Mouse (Mus musculus): ENCODE measurements around the gene Agpat2. TPM values are rescaled to one million over a fixed set of nuclear protein-coding genes. Genes with fewer than 3 reads are reported as not detected.

Agpat2 gene
- polyA plus RNA-seq, 1 experiment: 6.1 TPM

DNA sequence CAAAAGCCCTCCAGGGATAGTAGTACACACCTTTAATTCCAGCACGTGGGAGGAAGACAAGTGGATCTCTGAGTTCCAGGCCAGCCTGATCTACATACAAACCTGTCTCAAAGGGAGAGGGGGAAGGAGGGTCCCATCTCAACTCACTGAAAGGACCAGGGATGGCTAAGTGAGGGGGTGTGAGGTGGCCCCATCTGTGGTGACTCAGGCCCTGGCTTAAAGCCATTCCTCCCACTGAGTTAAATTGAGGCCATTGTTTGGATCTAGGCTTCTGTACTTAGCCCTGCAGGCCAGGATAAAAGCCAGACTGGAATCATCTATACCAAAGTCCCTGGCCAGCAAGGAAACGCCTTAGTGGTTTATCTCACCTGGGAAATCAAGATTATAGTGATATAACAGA, 17.0 kb upstream of the Agpat2 start:
- TF ChIP-seq CTCF (IDR thresholded peaks at IDR 0.05; ENCODE audit: borderline replicate concordance, extremely low read depth, insufficient read depth, insufficient read length) (no peak), POLR2A (IDR thresholded peaks at IDR 0.05; ENCODE audit: borderline replicate concordance, extremely low read depth, insufficient read depth, insufficient read length, poor library complexity, severe bottlenecking) (no peak)
- DNase-seq (ENCODE audit: low read depth): no peak

DNA sequence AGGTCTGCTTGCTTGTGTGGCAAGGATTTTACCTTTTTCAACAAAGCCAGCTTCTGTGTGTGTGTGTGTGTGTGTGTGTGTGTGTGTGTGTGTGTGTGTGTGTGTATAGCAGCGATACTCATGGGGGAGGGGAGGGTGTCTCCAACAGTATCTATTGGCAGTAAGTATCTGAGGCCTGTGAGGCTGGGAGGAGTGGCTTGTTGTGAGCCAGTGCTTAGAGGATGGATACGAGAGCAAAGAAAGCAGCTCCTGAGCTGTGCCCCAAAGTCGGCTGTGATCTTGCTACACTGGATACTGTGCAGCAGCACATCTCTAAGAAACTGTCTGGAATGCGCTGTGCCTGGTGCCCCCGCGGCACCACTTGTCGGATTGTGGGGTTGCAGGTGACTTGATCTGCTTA, 13.7 kb upstream of the Agpat2 start:
- DNase-seq (ENCODE audit: low read depth): no peak
- TF ChIP-seq CTCF (IDR thresholded peaks at IDR 0.05; ENCODE audit: borderline replicate concordance, extremely low read depth, insufficient read depth, insufficient read length) (no peak), POLR2A (IDR thresholded peaks at IDR 0.05; ENCODE audit: borderline replicate concordance, extremely low read depth, insufficient read depth, insufficient read length, poor library complexity, severe bottlenecking) (no peak)

DNA sequence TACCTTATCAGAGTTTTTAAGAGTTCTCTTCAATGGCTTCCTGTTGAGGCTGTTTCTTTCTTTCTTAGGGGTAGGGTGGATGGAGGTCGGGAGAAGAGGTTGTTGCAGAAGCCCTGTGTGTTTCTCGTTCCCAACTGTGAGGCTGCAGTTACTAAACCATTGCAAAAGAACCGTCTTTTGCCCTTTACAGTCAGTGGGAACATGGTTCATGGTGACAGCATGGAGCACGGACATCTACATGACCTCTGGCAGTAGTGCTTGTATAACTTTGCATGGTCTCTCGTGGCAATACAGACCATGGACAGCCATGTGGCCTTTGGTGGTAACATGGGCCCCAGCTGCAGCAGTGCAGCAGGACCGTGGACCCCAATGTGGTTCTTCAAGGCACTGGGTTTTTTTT, 13.1 kb upstream of the Agpat2 start:
- DNase-seq (ENCODE audit: low read depth): no peak
- TF ChIP-seq POLR2A (IDR thresholded peaks at IDR 0.05; ENCODE audit: borderline replicate concordance, extremely low read depth, insufficient read depth, insufficient read length, poor library complexity, severe bottlenecking): no peak
- TF ChIP-seq CTCF (IDR thresholded peaks at IDR 0.05; ENCODE audit: borderline replicate concordance, extremely low read depth, insufficient read depth, insufficient read length): no peak

DNA sequence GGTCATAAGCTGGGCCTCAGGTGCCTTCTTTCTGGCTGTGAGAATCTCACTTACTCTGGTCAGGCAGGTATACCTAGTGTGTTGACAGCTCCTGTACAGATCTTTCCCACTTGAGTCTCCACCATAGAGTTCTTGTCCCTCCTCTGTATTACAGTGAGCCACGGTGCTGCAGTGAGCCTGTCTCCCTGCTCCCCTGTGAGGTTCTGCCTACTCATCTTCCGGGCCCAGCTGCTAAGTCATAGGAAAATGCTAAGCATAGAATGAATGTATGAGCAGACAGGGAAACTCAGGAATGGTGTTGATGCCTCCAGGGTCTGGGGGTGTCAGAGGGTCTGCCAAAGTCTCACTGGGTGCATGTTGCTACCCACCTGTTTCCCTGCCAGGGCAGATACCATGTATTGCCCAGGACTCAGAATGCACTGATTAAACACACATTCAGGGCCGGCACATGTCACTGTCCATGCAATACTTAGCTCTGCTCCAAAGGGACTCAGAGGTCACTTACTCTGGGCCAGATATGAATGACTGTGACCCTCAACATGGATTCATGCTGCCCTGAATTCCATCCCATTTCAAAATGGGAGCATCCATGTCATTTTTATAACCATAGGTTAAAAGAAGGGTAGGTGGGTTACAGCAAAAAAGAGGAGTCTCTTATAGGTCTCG, 11.4 kb upstream of the Agpat2 start:
- TF ChIP-seq POLR2A (IDR thresholded peaks at IDR 0.05; ENCODE audit: borderline replicate concordance, extremely low read depth, insufficient read depth, insufficient read length, poor library complexity, severe bottlenecking) (no peak), CTCF (IDR thresholded peaks at IDR 0.05; ENCODE audit: borderline replicate concordance, extremely low read depth, insufficient read depth, insufficient read length) (no peak)
- DNase-seq (ENCODE audit: low read depth): no peak

DNA sequence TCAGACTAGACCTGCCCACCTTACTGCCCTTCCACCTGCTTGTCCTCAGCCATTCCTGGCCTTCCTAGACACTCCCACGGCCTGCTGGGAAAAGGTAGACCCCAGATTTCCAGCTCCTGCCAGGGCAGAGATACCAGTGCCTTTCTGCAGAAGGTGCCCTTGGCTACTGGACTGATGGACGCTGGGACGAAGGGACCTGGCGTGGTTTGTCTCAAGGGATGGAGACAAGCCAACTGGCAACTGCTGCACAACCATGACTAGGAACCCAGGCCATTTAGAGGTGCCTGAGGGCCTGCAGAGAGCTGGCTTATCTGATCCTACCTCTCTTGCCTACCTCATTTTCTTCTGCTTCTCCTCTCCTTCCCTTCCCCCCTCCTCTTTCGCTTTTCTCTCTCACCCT, 10.7 kb upstream of the Agpat2 start:
- TF ChIP-seq CTCF (IDR thresholded peaks at IDR 0.05; ENCODE audit: borderline replicate concordance, extremely low read depth, insufficient read depth, insufficient read length): no peak
- TF ChIP-seq POLR2A (IDR thresholded peaks at IDR 0.05; ENCODE audit: borderline replicate concordance, extremely low read depth, insufficient read depth, insufficient read length, poor library complexity, severe bottlenecking): no peak
- DNase-seq (ENCODE audit: low read depth): no peak

DNA sequence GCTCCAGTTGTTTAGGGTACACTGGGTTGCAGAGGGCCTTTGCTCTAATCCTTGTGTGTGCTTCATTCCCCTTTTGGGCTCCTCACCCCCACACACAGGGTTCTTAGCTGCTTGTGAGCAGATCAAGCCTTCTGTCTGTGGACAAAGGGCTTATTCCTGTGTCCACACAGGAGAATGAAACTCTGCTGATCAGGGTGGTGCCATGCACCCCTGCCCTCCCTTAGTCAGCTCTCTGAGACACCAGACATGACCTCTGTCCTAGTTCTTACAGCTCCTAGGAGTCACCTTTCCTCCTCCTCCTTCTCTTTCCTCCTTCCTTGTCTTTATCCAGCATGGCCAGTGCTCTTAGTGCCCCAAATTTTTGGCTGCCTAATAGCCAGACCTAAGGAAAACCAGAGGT, 7.7 kb upstream of the Agpat2 start:
- no peak for DNase-seq (ENCODE audit: low read depth)
- no peak for TF ChIP-seq CTCF (IDR thresholded peaks at IDR 0.05; ENCODE audit: borderline replicate concordance, extremely low read depth, insufficient read depth, insufficient read length)
- TF ChIP-seq POLR2A (IDR thresholded peaks at IDR 0.05; ENCODE audit: borderline replicate concordance, extremely low read depth, insufficient read depth, insufficient read length, poor library complexity, severe bottlenecking): no peak

DNA sequence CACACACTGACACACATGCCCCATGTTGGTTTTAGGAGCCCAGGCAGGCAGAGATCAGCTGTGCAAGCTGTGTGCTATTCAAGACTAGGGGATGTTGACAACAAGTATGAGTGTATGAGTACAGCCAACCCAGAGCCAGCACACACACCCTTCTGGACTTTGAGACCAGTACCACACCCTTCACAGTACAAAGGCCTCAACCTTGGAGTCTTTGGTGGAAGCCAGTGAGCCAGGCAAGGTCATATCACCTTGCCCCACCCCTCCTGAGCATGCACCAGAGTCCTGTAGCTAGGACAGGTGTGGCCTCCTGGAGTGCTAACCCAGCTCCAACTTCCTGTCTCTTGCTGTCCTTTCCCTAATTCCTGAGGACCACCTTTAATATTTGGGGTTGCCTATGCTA, 6.8 kb upstream of the Agpat2 start:
- DNase-seq (ENCODE audit: low read depth): no peak
- TF ChIP-seq CTCF (IDR thresholded peaks at IDR 0.05; ENCODE audit: borderline replicate concordance, extremely low read depth, insufficient read depth, insufficient read length) (no peak), POLR2A (IDR thresholded peaks at IDR 0.05; ENCODE audit: borderline replicate concordance, extremely low read depth, insufficient read depth, insufficient read length, poor library complexity, severe bottlenecking) (no peak)

DNA sequence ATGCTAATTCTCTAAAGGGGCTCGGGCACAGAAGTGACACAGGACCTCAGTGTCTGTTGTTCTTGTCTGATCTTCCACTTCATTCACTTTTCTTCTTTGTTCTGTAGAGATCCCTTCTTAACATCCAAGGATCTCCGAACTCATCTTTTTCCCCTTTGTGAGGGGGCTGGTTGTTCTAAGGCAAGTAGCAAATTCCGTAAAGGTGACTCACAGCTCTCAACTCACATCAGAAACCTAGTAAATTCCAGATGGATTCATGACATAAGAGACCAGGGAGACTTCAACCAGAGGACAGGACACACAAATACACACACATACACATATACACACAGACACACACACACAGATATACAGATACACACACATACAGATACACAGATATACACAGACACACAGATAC, 6.3 kb upstream of the Agpat2 start:
- DNase-seq (ENCODE audit: low read depth): no peak
- TF ChIP-seq CTCF (IDR thresholded peaks at IDR 0.05; ENCODE audit: borderline replicate concordance, extremely low read depth, insufficient read depth, insufficient read length) (no peak), POLR2A (IDR thresholded peaks at IDR 0.05; ENCODE audit: borderline replicate concordance, extremely low read depth, insufficient read depth, insufficient read length, poor library complexity, severe bottlenecking) (no peak)

DNA sequence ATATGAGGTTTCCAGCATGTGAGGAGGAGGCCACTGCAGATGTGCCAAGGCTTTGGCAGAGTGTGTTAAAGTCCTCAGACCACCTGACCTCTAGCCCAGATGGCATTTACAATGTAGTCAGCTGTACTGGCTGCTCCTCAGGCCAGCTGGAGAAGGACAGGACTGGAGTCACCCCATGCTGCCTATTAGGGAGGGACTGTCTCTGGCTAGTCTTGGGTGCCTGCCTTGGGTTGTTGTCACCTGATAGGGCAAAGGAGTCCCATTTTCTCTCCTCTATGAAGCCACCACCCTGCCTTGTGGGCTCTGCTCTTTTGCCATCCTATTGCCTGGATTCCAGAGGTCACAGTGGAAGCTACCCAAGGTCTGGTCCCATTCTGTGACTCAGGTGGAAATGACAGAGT, 5.0 kb upstream of the Agpat2 start:
- TF ChIP-seq CTCF (IDR thresholded peaks at IDR 0.05; ENCODE audit: borderline replicate concordance, extremely low read depth, insufficient read depth, insufficient read length) (no peak), POLR2A (IDR thresholded peaks at IDR 0.05; ENCODE audit: borderline replicate concordance, extremely low read depth, insufficient read depth, insufficient read length, poor library complexity, severe bottlenecking) (no peak)
- DNase-seq (ENCODE audit: low read depth): no peak

DNA sequence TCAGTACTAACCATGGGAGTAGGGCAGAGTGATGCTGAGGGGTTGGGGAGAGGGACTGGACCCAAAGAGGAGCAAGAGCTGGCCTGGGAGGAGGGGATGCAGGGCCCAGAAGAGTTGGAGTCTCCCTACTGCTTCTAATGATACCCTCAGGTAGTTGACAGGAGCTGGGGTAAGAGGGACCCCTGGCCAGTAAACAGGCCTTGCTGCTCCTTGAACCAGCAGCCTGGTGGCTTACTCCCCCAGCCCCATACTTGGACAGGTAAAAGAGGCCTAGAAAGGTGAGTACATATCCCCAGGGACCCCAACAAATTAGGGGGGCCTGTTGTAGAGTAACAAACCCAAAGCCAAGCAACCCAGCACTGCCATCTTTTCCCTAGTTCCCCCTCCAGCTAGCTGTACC, 4.6 kb upstream of the Agpat2 start:
- TF ChIP-seq POLR2A (IDR thresholded peaks at IDR 0.05; ENCODE audit: borderline replicate concordance, extremely low read depth, insufficient read depth, insufficient read length, poor library complexity, severe bottlenecking): no peak
- TF ChIP-seq CTCF (IDR thresholded peaks at IDR 0.05; ENCODE audit: borderline replicate concordance, extremely low read depth, insufficient read depth, insufficient read length): no peak
- DNase-seq (ENCODE audit: low read depth): no peak

DNA sequence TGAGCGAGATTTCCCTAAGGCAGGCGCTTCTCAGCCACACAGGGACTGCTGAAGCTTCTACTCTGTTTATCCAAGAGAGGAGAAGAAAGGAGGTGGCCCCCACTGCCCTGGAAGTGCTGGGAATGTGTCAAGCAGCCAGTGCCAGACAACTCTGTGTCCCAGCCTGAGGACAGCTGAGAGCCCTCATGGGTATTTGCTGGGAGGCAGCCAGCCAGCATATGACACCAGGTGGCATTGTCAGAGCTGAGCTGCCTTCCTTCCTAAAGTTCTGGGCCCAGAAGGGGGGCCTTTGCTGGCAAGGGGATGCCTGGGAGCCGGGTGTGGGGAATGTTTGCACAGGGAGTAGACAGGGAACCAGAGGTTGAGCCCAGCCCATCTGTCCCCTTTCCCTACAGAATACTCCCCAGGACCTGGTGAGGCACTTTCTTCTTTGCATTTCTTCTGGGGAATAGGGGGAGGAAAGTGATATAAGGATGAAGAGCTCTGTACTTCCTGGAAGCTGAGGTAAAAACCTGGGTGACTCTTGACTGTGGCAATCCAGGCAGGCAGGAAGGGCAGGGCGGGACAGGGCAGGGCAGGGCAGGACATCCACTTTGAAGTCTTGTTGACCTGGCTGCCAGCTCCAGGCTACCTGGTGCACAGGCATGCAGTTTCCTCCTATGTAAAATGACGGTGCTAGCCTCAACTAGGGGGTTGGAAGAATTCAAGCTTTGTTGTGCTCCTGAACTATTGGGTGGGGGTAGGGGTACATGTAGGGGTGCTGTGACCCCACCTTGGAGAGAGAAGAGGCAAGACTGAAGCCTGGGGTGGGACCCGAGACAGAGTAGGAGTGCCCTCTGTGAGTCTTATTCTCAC, 3.1 kb upstream of the Agpat2 start:
- peak; percentile 62 for DNase-seq (ENCODE audit: low read depth)
- no peak for TF ChIP-seq POLR2A (IDR thresholded peaks at IDR 0.05; ENCODE audit: borderline replicate concordance, extremely low read depth, insufficient read depth, insufficient read length, poor library complexity, severe bottlenecking)
- no peak for TF ChIP-seq CTCF (IDR thresholded peaks at IDR 0.05; ENCODE audit: borderline replicate concordance, extremely low read depth, insufficient read depth, insufficient read length)

DNA sequence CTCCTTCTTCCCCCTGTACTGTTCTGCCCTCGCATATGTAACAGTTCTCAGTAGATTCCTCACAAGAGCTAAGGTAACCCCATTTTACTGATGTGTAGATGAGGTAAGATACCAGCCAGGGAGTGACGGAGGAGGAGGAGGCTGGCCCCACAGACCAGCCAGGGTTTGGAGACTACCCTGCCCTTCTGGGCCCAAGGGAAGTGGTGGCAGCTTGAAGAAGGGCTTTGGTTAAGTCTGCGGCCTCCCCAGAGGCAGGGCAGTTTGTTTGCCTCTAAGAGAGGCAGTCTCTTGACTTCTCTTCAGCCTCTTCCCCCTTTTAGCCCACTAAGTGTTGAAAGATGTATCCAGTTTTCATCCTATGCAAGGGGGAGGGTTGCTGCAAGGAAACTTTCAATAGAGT, 2.4 kb upstream of the Agpat2 start:
- no peak for DNase-seq (ENCODE audit: low read depth)
- TF ChIP-seq CTCF (IDR thresholded peaks at IDR 0.05; ENCODE audit: borderline replicate concordance, extremely low read depth, insufficient read depth, insufficient read length): no peak
- no peak for TF ChIP-seq POLR2A (IDR thresholded peaks at IDR 0.05; ENCODE audit: borderline replicate concordance, extremely low read depth, insufficient read depth, insufficient read length, poor library complexity, severe bottlenecking)
